Comparison of ENCODE assay signal across 8 mouse cellular contexts in the genomic region with DNA sequence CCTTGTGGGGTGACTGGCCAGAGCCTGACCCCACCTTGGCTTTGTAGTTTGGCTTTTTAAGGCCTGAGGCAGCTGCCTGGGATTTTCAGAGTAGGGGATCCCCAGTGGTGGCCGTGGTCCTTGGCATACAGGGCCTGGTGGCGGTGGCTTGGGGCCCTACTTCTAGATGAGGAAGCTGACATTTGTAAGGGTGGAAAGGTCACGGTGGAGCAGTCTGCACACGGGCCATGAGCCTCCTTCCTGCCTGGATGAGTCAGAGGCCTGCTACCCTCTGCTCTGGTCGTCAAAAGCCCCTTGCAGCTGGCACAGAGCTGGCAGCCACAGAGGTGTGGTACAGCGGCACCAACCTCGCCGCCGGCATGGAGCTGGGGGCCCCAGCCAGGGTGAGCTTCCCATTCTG. TPM values are rescaled to one million over a fixed set of nuclear protein-coding genes. Genes with fewer than 3 reads are reported as not detected.
DNase-seq lines count a peak whose midpoint lies in the region; ATAC-seq and TF ChIP-seq lines count a peak whose summit lies in the region.

No protein-coding gene starts in this region.

- H3K27ac ChIP-seq in midbrain, embryonic 12.5 days (replicated peaks) = peak overlapping the region; percentile 56
- no peak overlapping the region for H3K27ac ChIP-seq in midbrain, postnatal 0 days (ENCODE audit: low read depth, low read length)
- 0 out of 2 replicates have a peak overlapping the region, but pooled peaks have one; percentile 1 for H3K27ac ChIP-seq in limb, embryonic 10.5 days

- no peaks in the 10 kb centered on the region for H3K9me3 ChIP-seq in midbrain, embryonic 12.5 days
- no peaks in the 10 kb centered on the region for H3K9me3 ChIP-seq in midbrain, postnatal 0 days (ENCODE audit: low read length)
- no peaks in the 10 kb centered on the region for H3K9me3 ChIP-seq in limb, embryonic 10.5 days (replicated peaks)

- H3K9ac ChIP-seq in midbrain, embryonic 12.5 days (replicated peaks) = no peak overlapping the region
- no peak overlapping the region for H3K9ac ChIP-seq in midbrain, postnatal 0 days (replicated peaks; ENCODE audit: low read length, poor library complexity, severe bottlenecking)

- DNase-seq in embryo, embryonic 10 days (ENCODE audit: low spot score) = peak; percentile 21
- DNase-seq in embryo, embryonic 9.5 days (ENCODE audit: extremely low spot score) = no peak
- DNase-seq in midbrain, postnatal 0 days (ENCODE audit: low spot score) = no peak
- DNase-seq in limb, embryonic 10.5 days (ENCODE audit: low spot score) = no peak
- no peak for DNase-seq in left cerebral cortex, adult 11 months (ENCODE audit: low spot score)
- no peak for DNase-seq in gastrocnemius, adult 18-20 months (ENCODE audit: low spot score)

- peaks cover 43% of the 10 kb centered on the region for H3K36me3 ChIP-seq in midbrain, embryonic 12.5 days
- H3K36me3 ChIP-seq in midbrain, postnatal 0 days (ENCODE audit: insufficient read depth, low read length) = no peaks in the 10 kb centered on the region; the same call in 1 of the 2 replicates
- peaks cover 17% of the 10 kb centered on the region for H3K36me3 ChIP-seq in limb, embryonic 10.5 days

- H3K4me2 ChIP-seq in midbrain, embryonic 12.5 days (replicated peaks) = no peak overlapping the region
- H3K4me2 ChIP-seq in midbrain, postnatal 0 days (ENCODE audit: low read depth, low read length, poor library complexity, severe bottlenecking) = no peak overlapping the region

- TF ChIP-seq CTCF in midbrain, postnatal 0 days (IDR thresholded peaks at IDR 0.05) = no peak

- peaks cover 37% of the 10 kb centered on the region for H3K4me1 ChIP-seq in midbrain, embryonic 12.5 days
- H3K4me1 ChIP-seq in midbrain, postnatal 0 days (ENCODE audit: insufficient read depth, low read length) = peaks cover 8% of the 10 kb centered on the region; the same call in 1 of the 2 replicates
- H3K4me1 ChIP-seq in limb, embryonic 10.5 days = peaks cover 23% of the 10 kb centered on the region

- H3K4me3 ChIP-seq in midbrain, embryonic 12.5 days = no peak overlapping the region
- H3K4me3 ChIP-seq in midbrain, postnatal 0 days (ENCODE audit: low read depth, low read length) = no peak overlapping the region
- no peak overlapping the region for H3K4me3 ChIP-seq in limb, embryonic 10.5 days

- 0 out of 2 replicates have a peak, but pooled peaks cover 3% of the 10 kb centered on the region for H3K27me3 ChIP-seq in midbrain, embryonic 12.5 days
- H3K27me3 ChIP-seq in midbrain, postnatal 0 days (ENCODE audit: insufficient read depth, low read length) = no peaks in the 10 kb centered on the region
- H3K27me3 ChIP-seq in limb, embryonic 10.5 days (ENCODE audit: low read depth, poor library complexity, severe bottlenecking) = peaks cover 18% of the 10 kb centered on the region

- ATAC-seq in midbrain, embryonic 12.5 days (ENCODE audit: low FRiP score, low read depth) = no peak
- no peak for ATAC-seq in midbrain, postnatal 0 days (ENCODE audit: low FRiP score)
- ATAC-seq in neutrophil, adult 5-6 weeks (ENCODE audit: extremely low read depth, insufficient number of reproducible peaks, low FRiP score, poor library complexity, severe bottlenecking) = peak; percentile 60

- WGBS in midbrain, embryonic 12.5 days = 72% methylated on average over 9 of the region's 9 CpGs
- WGBS in midbrain, postnatal 0 days = 75% methylated on average over 9 of the region's 9 CpGs
- 72% methylated on average over 9 of the region's 9 CpGs for WGBS in limb, embryonic 10.5 days

RNA-seq across cellular contexts. Expression of gene Lfng, which starts 9.6 kb away (rescaled TPM):
- polyA plus RNA-seq in midbrain, embryonic 12.5 days (2016; fragmentation: Nextera tagmentation; extraction: Ambion mirVana) = 28.5 and 33.9 TPM in 2 replicates
- total RNA-seq in midbrain, postnatal 0 days (2014; rRNA removed) = 55.6 and 56.6 TPM in 2 replicates
- polyA plus RNA-seq in midbrain, postnatal 0 days (2015; fragmentation: Nextera tagmentation; extraction: Ambion mirVana) = 20.1 and 22.5 TPM in 2 replicates
- 4.3 and 5.8 TPM in 2 replicates for polyA plus RNA-seq in limb, embryonic 10.5 days (2016; fragmentation: Nextera tagmentation; extraction: Ambion mirVana)
- total RNA-seq in neutrophil, adult 5-6 weeks (2017) = 229 and 273 TPM in 2 replicates
- total RNA-seq in gastrocnemius, adult 18-20 months (2021) = 1 to 10 TPM; 3.3 to 3.5 TPM

RNA-seq across cellular contexts. Expression of gene Ttyh3, which starts 32.1 kb away (rescaled TPM):
- polyA plus RNA-seq in midbrain, embryonic 12.5 days (2016; fragmentation: Nextera tagmentation; extraction: Ambion mirVana) = 68.8 and 71.0 TPM in 2 replicates
- 196 and 204 TPM in 2 replicates for total RNA-seq in midbrain, postnatal 0 days (2014; rRNA removed)
- 52.0 and 56.6 TPM in 2 replicates for polyA plus RNA-seq in midbrain, postnatal 0 days (2015; fragmentation: Nextera tagmentation; extraction: Ambion mirVana)
- 36.6 and 47.0 TPM in 2 replicates for polyA plus RNA-seq in limb, embryonic 10.5 days (2016; fragmentation: Nextera tagmentation; extraction: Ambion mirVana)
- 54.6 and 59.8 TPM in 2 replicates for total RNA-seq in neutrophil, adult 5-6 weeks (2017)
- 1 to 10 TPM; 4.1 to 5.4 TPM for total RNA-seq in gastrocnemius, adult 18-20 months (2021)

RNA-seq across cellular contexts. Expression of gene Grifin, which starts 51.8 kb away (rescaled TPM):
- polyA plus RNA-seq in midbrain, embryonic 12.5 days (2016; fragmentation: Nextera tagmentation; extraction: Ambion mirVana) = not detected in 2 replicates
- total RNA-seq in midbrain, postnatal 0 days (2014; rRNA removed) = not detected in 2 replicates
- polyA plus RNA-seq in midbrain, postnatal 0 days (2015; fragmentation: Nextera tagmentation; extraction: Ambion mirVana) = 0.39 TPM in 1 of 2 replicates, not detected in the other
- not detected in 2 replicates for polyA plus RNA-seq in limb, embryonic 10.5 days (2016; fragmentation: Nextera tagmentation; extraction: Ambion mirVana)
- 0.86 TPM in 1 of 2 replicates, not detected in the other for total RNA-seq in neutrophil, adult 5-6 weeks (2017)
- total RNA-seq in gastrocnemius, adult 18-20 months (2021) = not detected

Comparison
In these comparisons a context has a peak if more than half of its experiments do, and no peak if none do; other contexts are left out.
1. RNA of gene Lfng, which starts 9.6 kb away (total RNA-seq): 229 to 273 TPM in neutrophil, adult 5-6 weeks and 55.6 to 56.6 TPM in midbrain, postnatal 0 days; 3.3 to 3.5 TPM in gastrocnemius, adult 18-20 months; every median in the first group is over 10 times any median in the second.